Mouse (Mus musculus): ENCODE results near the gene Wdr24. TPM values are rescaled to one million over a fixed set of nuclear protein-coding genes. Genes with fewer than 3 reads are reported as not detected.

Gene Wdr24
- total RNA-seq, 2 experiments from 2014 or later, result 4.2 to 7.0 TPM

GRCm38 (mm10) chr17:25873405-25874147, 50.1 kb downstream of the Wdr24 start:
- ATAC-seq (replicated peaks; ENCODE audit: low FRiP score, poor library complexity, severe bottlenecking), result no peak

- ATAC-seq (replicated peaks; ENCODE audit: low FRiP score, poor library complexity, severe bottlenecking), result 0 out of 2 replicates have a peak, but pooled peaks have one; percentile 8
Observed at GRCm38 (mm10) chr17:25874148-25874720, 50.8 kb downstream of the Wdr24 start.

GRCm38 (mm10) chr17:25874721-25875170, 51.3 kb downstream of the Wdr24 start, which contains the start of gene Mettl26:
Gene Mettl26, plus strand, starts transcription at chr17:25875074.
- peak; percentile 78 for ATAC-seq (replicated peaks; ENCODE audit: low FRiP score, poor library complexity, severe bottlenecking)

- peak; percentile 85 for ATAC-seq (replicated peaks; ENCODE audit: low FRiP score, poor library complexity, severe bottlenecking)
Observed at GRCm38 (mm10) chr17:25875171-25876136, 52.0 kb downstream of the Wdr24 start.

GRCm38 (mm10) chr17:25876347-25876915, 53.0 kb downstream of the Wdr24 start:
- ATAC-seq (replicated peaks; ENCODE audit: low FRiP score, poor library complexity, severe bottlenecking), result no peak

- ATAC-seq (replicated peaks; ENCODE audit: low FRiP score, poor library complexity, severe bottlenecking), result no peak
Observed at GRCm38 (mm10) chr17:25877025-25877424, 53.6 kb downstream of the Wdr24 start.

GRCm38 (mm10) chr17:25877741-25878610, 54.5 kb downstream of the Wdr24 start:
- no peak for ATAC-seq (replicated peaks; ENCODE audit: low FRiP score, poor library complexity, severe bottlenecking)

Other genes with a start within 250 kb of the Wdr24 start
- 2.9 and 3.4 TPM in 2 replicates for gene Lmf1, start 244.5 kb upstream of the Wdr24 start, total RNA-seq (2015; ENCODE audit: low replicate concordance)
- gene Lmf1, start 244.5 kb upstream of the Wdr24 start, total RNA-seq (2017; ENCODE audit: low replicate concordance), result 0.53 and 4.9 TPM in 2 replicates
- gene Gng13, start 106.5 kb upstream of the Wdr24 start, total RNA-seq (2015; ENCODE audit: low replicate concordance), result not detected in 2 replicates
- not detected in 2 replicates for gene Gng13, start 106.5 kb upstream of the Wdr24 start, total RNA-seq (2017; ENCODE audit: low replicate concordance)
- 15.5 and 33.2 TPM in 2 replicates for gene Chtf18, start 96.2 kb upstream of the Wdr24 start, total RNA-seq (2015; ENCODE audit: low replicate concordance)
- gene Chtf18, start 96.2 kb upstream of the Wdr24 start, total RNA-seq (2017; ENCODE audit: low replicate concordance), result 56.2 and 62.6 TPM in 2 replicates
- 1.1 and 2.1 TPM in 2 replicates for gene Rpusd1, start 96.0 kb upstream of the Wdr24 start, total RNA-seq (2015; ENCODE audit: low replicate concordance)
- gene Rpusd1, start 96.0 kb upstream of the Wdr24 start, total RNA-seq (2017; ENCODE audit: low replicate concordance), result 0.26 and 3.7 TPM in 2 replicates
- gene Mslnl, start 87.6 kb upstream of the Wdr24 start, total RNA-seq (2015; ENCODE audit: low replicate concordance), result not detected in 2 replicates
- not detected in 2 replicates for gene Mslnl, start 87.6 kb upstream of the Wdr24 start, total RNA-seq (2017; ENCODE audit: low replicate concordance)
- gene Msln, start 69.2 kb upstream of the Wdr24 start, total RNA-seq (2015; ENCODE audit: low replicate concordance), result not detected in 2 replicates
- not detected in 2 replicates for gene Msln, start 69.2 kb upstream of the Wdr24 start, total RNA-seq (2017; ENCODE audit: low replicate concordance)
- 0.42 and 6.8 TPM in 2 replicates for gene Narfl, start 49.9 kb upstream of the Wdr24 start, total RNA-seq (2015; ENCODE audit: low replicate concordance)
- gene Narfl, start 49.9 kb upstream of the Wdr24 start, total RNA-seq (2017; ENCODE audit: low replicate concordance), result 7.1 and 12.0 TPM in 2 replicates
- gene Haghl, start 38.0 kb upstream of the Wdr24 start, total RNA-seq (2015; ENCODE audit: low replicate concordance), result 8.6 and 9.6 TPM in 2 replicates
- 2.3 and 6.0 TPM in 2 replicates for gene Haghl, start 38.0 kb upstream of the Wdr24 start, total RNA-seq (2017; ENCODE audit: low replicate concordance)
- not detected in 2 replicates for gene Ccdc78, start 37.0 kb upstream of the Wdr24 start, total RNA-seq (2015; ENCODE audit: low replicate concordance)
- not detected in 2 replicates for gene Ccdc78, start 37.0 kb upstream of the Wdr24 start, total RNA-seq (2017; ENCODE audit: low replicate concordance)
- 38.1 and 51.5 TPM in 2 replicates for gene Fam173a, start 30.7 kb upstream of the Wdr24 start, total RNA-seq (2015; ENCODE audit: low replicate concordance)
- 5.4 and 16.7 TPM in 2 replicates for gene Fam173a, start 30.7 kb upstream of the Wdr24 start, total RNA-seq (2017; ENCODE audit: low replicate concordance)
- gene AC134908.4, start 28.0 kb upstream of the Wdr24 start, total RNA-seq (2015; ENCODE audit: low replicate concordance), result not detected in 2 replicates
- not detected in 2 replicates for gene AC134908.4, start 28.0 kb upstream of the Wdr24 start, total RNA-seq (2017; ENCODE audit: low replicate concordance)
- gene Metrn, start 26.5 kb upstream of the Wdr24 start, total RNA-seq (2015; ENCODE audit: low replicate concordance), result not detected in 2 replicates
- gene Metrn, start 26.5 kb upstream of the Wdr24 start, total RNA-seq (2017; ENCODE audit: low replicate concordance), result 5.4 and 5.9 TPM in 2 replicates
- not detected in 2 replicates for gene Fbxl16, start 14.5 kb upstream of the Wdr24 start, total RNA-seq (2015; ENCODE audit: low replicate concordance)
- gene Fbxl16, start 14.5 kb upstream of the Wdr24 start, total RNA-seq (2017; ENCODE audit: low replicate concordance), result not detected in 2 replicates
- gene Jmjd8, start 5.2 kb downstream of the Wdr24 start, total RNA-seq (2015; ENCODE audit: low replicate concordance), result 5.4 and 6.1 TPM in 2 replicates
- 2.7 and 9.1 TPM in 2 replicates for gene Jmjd8, start 5.2 kb downstream of the Wdr24 start, total RNA-seq (2017; ENCODE audit: low replicate concordance)
- gene Stub1, start 9.8 kb downstream of the Wdr24 start, total RNA-seq (2015; ENCODE audit: low replicate concordance), result 58.7 and 86.4 TPM in 2 replicates
- 47.1 and 58.4 TPM in 2 replicates for gene Stub1, start 9.8 kb downstream of the Wdr24 start, total RNA-seq (2017; ENCODE audit: low replicate concordance)
- 4.6 TPM in 1 of 2 replicates, not detected in the other for gene Rhbdl1, start 13.7 kb downstream of the Wdr24 start, total RNA-seq (2015; ENCODE audit: low replicate concordance)
- gene Rhbdl1, start 13.7 kb downstream of the Wdr24 start, total RNA-seq (2017; ENCODE audit: low replicate concordance), result 0.77 TPM in 1 of 2 replicates, not detected in the other
- 1.3 and 1.4 TPM in 2 replicates for gene Gm20683, start 18.1 kb downstream of the Wdr24 start, total RNA-seq (2015; ENCODE audit: low replicate concordance)
- gene Gm20683, start 18.1 kb downstream of the Wdr24 start, total RNA-seq (2017; ENCODE audit: low replicate concordance), result 1.8 TPM in 1 of 2 replicates, not detected in the other
- 34.4 and 37.1 TPM in 2 replicates for gene Rhot2, start 21.2 kb downstream of the Wdr24 start, total RNA-seq (2015; ENCODE audit: low replicate concordance)
- gene Rhot2, start 21.2 kb downstream of the Wdr24 start, total RNA-seq (2017; ENCODE audit: low replicate concordance), result 39.1 and 41.5 TPM in 2 replicates
- 52.8 and 61.6 TPM in 2 replicates for gene Wdr90, start 37.9 kb downstream of the Wdr24 start, total RNA-seq (2015; ENCODE audit: low replicate concordance)
- 26.4 and 37.6 TPM in 2 replicates for gene Wdr90, start 37.9 kb downstream of the Wdr24 start, total RNA-seq (2017; ENCODE audit: low replicate concordance)
- gene Mcrip2, start 45.1 kb downstream of the Wdr24 start, total RNA-seq (2015; ENCODE audit: low replicate concordance), result 4.2 and 11.9 TPM in 2 replicates
- 3.5 TPM in 1 of 2 replicates, not detected in the other for gene Mcrip2, start 45.1 kb downstream of the Wdr24 start, total RNA-seq (2017; ENCODE audit: low replicate concordance)
- gene Mettl26, start 51.4 kb downstream of the Wdr24 start, total RNA-seq (2015; ENCODE audit: low replicate concordance), result 10.1 and 17.3 TPM in 2 replicates
- gene Mettl26, start 51.4 kb downstream of the Wdr24 start, total RNA-seq (2017; ENCODE audit: low replicate concordance), result 7.1 and 7.7 TPM in 2 replicates
- gene Wfikkn1, start 57.2 kb downstream of the Wdr24 start, total RNA-seq (2015; ENCODE audit: low replicate concordance), result not detected in 2 replicates
- gene Wfikkn1, start 57.2 kb downstream of the Wdr24 start, total RNA-seq (2017; ENCODE audit: low replicate concordance), result 0.26 and 1.7 TPM in 2 replicates
- 2.2 and 2.5 TPM in 2 replicates for gene Rab40c, start 96.1 kb downstream of the Wdr24 start, total RNA-seq (2015; ENCODE audit: low replicate concordance)
- 0.98 and 3.2 TPM in 2 replicates for gene Rab40c, start 96.1 kb downstream of the Wdr24 start, total RNA-seq (2017; ENCODE audit: low replicate concordance)
- 1,618 and 1,746 TPM in 2 replicates for gene Pigq, start 121.3 kb downstream of the Wdr24 start, total RNA-seq (2015; ENCODE audit: low replicate concordance)
- gene Pigq, start 121.3 kb downstream of the Wdr24 start, total RNA-seq (2017; ENCODE audit: low replicate concordance), result 1,554 and 1,638 TPM in 2 replicates
- gene Nhlrc4, start 121.3 kb downstream of the Wdr24 start, total RNA-seq (2015; ENCODE audit: low replicate concordance), result 13.7 and 13.8 TPM in 2 replicates
- gene Nhlrc4, start 121.3 kb downstream of the Wdr24 start, total RNA-seq (2017; ENCODE audit: low replicate concordance), result 13.7 and 18.9 TPM in 2 replicates
- gene A930017K11Rik, start 128.9 kb downstream of the Wdr24 start, total RNA-seq (2015; ENCODE audit: low replicate concordance), result not detected in 2 replicates
- not detected in 2 replicates for gene A930017K11Rik, start 128.9 kb downstream of the Wdr24 start, total RNA-seq (2017; ENCODE audit: low replicate concordance)
- 9.6 and 9.7 TPM in 2 replicates for gene Capn15, start 162.2 kb downstream of the Wdr24 start, total RNA-seq (2015; ENCODE audit: low replicate concordance)
- gene Capn15, start 162.2 kb downstream of the Wdr24 start, total RNA-seq (2017; ENCODE audit: low replicate concordance), result 5.7 and 9.1 TPM in 2 replicates
- not detected in 2 replicates for gene Rab11fip3, start 245.9 kb downstream of the Wdr24 start, total RNA-seq (2015; ENCODE audit: low replicate concordance)
- 0.26 TPM in 1 of 2 replicates, not detected in the other for gene Rab11fip3, start 245.9 kb downstream of the Wdr24 start, total RNA-seq (2017; ENCODE audit: low replicate concordance)

Data from erythroid progenitor cell, adult 5-6 weeks (primary cell).